Mouse (Mus musculus) bone marrow macrophage, adult 2 months (primary cell): ENCODE results near the gene Hus1b.

ENCODE experiments used
- CTCF ChIP-seq: IDR thresholded peaks from 2 replicates; pipeline ENCODE4 v1.5.1; 2012; ENCODE audit warnings: low read depth, mild to moderate bottlenecking, low read length, moderate library complexity
- POLR2A ChIP-seq: IDR thresholded peaks from 2 replicates; pipeline ENCODE4 v1.6.1; 2012; ENCODE audit warnings: mild to moderate bottlenecking, low read depth, low read length, borderline replicate concordance

DNA sequence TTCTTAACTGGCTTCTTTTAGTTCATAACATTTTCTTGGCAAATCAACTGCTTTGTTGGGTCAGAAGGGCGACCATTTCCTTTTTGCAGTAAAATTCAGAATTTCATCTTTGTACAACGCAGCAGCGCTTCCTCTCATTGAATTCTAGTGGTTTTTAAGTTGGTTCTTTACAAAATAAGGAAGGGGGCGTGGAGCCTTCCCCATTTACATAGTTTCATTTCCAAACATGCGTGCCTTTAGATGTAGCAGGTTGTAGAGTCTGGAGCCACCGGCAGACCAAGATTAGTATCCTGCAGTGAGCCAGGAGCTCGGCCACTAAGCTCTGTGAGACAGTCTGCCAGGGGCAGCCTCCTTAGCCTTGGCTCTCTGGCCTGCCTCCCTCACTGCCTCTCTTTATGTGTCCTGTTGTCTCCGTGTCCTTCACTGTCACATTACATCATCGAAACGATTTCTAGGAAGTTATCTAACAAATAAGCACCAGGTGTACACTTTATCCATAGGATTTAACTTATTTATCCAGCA lies 39.4 kb upstream of the Hus1b start:
- TF ChIP-seq CTCF (no peak), POLR2A (no peak)
